Mouse (Mus musculus) ES-CJ7 (cell line): ENCODE measurements around the gene Tnfaip2.

Source experiments
- DNase-seq: peaks from one replicate; pipeline ENCODE4 v3.0.0; 2011; ENCODE audit warnings: low read depth, low spot score

Tnfaip2 gene

DNA sequence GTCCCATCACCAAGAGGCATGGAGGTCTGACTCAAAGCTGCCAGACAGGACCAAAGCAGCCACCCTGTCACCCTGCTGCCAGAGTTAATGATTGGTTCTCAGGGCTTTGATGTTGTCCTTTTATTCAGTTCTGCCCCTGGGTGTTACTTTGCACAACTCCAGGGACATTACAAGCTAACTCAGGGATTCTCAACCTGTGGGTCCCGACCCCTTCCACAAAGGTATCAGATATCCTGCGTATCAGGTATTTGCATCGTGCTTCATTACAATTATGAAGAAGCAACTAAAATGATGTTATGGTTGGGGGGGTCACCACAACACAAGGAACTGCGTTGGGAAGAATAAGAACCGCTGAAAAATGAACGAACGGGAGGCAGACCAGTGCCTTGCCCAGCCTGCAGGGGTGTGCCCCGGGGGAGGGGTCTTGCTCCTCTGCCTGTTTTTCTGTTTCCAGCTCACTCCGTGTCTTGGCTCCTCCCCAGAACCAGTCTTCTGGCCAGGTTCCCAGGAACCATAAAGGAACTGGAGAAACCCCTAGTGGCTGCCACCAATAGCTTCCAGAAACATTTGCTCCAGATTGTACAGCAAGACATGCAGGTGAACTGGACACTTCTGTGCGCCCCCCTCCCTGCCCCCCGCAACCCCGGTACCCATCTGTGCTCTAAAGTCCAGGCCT lies 14.7 kb upstream of the Tnfaip2 start:
- peak; percentile 50 for DNase-seq

- DNase-seq, result no peak
Observed at GRCm38 (mm10) chr12:111428364-111428763, 13.9 kb upstream of the Tnfaip2 start.

GRCm38 (mm10) chr12:111428961-111429911 lies 13.0 kb upstream of the Tnfaip2 start:
- DNase-seq, result peak; percentile 55

GRCm38 (mm10) chr12:111430049-111430867 lies 12.0 kb upstream of the Tnfaip2 start:
- DNase-seq, result peak; percentile 58

DNA sequence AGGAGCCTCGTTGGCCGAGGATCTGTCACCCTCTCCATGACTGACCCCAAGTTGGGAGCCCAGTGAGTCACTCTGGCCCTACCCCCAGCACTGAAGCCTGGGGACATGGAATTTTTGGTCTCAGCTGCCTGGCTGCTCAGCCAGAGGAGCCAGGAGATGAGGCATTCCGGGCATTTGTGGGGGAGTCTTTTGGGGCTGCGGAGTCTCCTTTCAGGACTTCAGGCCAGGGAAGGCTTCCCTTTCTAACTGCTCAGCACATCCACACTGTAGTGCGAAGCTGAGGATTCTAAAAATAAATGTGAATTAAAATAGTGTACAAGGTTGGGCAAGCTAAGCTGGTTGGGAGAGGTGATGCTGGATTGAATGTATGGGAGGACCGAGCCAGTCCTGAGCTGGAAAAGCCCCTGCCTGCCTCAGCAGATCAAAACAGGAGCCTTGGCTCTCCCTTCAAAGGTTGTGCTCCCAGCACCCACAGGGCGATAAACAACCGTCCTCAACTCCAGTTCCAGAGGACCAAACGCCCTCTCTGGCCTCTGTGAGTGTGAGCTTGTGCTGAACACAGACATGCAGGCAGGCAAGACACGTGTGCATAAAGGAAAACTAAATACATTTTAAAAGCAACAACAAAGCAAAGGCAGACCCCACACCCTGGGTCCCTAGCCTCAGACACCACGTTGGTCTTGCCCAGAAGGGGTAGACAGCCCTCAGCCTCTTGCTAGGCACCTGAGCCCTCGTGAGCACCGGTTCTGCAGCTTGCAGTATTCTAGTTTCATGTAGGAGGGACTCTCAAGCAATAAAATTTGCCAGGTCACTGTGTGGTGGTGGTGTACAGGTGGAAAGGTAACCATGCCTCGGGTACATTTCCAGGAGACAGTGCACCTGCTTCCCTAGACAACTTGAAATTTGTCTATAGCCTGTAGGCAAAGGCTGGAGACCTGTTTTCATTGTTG lies 11.1 kb upstream of the Tnfaip2 start:
- no peak for DNase-seq

DNA sequence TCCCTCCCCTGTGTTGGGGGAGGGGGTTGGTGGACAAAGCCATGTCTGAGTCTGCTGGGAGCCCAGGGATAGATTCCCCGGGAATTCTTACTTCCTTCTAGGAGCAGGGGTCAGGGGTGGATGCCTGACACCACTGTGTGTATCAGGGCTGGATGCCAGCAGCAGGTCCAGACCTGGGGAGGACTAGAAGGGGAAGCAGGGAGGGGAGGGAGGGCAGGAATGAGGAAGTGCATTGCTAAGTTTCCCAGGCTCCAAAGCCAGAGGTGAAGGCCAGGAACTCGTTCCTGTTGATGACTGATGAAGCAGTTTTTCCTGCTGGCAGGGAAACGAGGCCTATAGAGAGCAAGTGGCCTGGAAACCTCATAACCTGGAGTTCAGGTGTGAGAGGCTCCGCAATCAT lies 10.2 kb upstream of the Tnfaip2 start:
- no peak for DNase-seq

- DNase-seq, result peak; percentile 57
Observed at GRCm38 (mm10) chr12:111432751-111433331, 9.4 kb upstream of the Tnfaip2 start.

DNA sequence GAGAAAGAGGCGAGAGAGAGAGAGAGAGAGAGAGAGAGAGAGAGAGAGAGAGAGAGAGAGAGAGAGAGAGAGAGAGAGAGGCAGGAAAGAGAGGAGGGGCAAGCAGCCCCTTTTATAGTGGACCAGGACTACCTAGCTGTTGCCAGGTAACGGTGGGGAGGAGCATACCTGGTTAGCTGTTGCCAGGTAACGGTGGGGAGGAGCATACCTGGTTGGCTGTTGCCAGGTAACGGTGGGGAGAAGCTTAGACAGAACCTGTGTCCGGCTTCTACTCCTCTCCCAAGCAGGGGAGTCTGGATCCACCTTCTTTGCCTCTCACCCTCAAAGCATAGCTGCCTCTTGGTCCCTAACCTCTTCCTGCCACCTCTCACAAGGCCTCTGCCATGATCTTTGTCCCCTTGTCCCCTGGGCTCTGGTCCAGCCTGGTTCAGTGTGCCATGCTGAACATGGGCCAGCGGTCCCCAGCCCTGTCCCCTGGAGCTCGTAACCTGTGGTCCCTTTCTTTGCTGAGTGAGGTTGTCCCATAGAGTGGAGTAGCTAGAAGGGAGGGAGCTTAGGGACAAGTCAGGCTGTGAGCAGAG lies 8.0 kb upstream of the Tnfaip2 start:
- DNase-seq, result peak; percentile 59

DNA sequence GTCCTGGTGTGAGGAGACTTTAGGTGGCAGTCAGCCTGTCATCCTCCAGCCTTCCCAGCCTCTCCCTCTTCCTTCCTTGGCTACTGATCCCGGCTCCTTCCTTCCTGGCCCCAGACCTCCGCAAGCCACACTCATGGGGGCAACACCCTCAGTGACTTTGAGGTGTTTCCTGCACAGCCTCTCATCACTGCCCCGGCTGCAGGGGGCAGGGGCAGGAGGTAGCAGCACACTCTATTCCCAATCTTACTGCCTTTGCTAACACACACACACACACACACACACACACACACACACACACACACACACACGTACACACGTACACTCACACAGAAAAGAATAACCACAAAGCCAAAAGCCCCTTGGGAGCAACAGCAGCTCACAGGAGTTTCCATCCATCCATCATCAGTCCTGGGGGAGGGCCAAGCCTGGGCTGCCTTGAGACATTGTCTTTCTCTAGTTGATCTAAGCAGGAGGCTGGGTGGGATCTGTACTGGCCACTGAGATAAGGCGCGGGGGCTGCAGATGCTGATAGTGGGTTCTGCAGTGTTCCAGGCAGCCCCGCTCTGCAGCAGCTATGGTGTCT lies 7.4 kb upstream of the Tnfaip2 start:
- no peak for DNase-seq

DNA sequence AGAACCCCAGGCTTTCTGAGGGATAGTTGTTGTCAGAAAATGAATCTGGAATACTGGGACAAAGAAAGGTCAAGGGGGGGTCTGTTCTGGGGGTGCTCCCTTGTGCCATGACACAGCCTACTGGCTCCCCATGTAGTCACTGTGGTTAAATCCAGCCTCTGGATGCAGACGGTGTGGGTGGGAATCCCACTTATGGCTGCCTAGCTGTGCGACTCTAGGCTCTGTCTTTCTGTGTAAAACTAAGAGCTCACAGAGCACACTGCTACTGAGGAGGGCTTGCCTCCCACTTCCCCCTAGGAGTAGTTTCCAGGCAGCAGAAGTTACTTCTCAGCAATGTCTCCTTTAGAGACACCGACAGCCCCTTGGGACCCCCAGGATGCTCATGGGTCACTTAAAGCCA lies 6.1 kb upstream of the Tnfaip2 start:
- no peak for DNase-seq

- no peak for DNase-seq
Observed at GRCm38 (mm10) chr12:111436640-111437039, 5.6 kb upstream of the Tnfaip2 start.

DNA sequence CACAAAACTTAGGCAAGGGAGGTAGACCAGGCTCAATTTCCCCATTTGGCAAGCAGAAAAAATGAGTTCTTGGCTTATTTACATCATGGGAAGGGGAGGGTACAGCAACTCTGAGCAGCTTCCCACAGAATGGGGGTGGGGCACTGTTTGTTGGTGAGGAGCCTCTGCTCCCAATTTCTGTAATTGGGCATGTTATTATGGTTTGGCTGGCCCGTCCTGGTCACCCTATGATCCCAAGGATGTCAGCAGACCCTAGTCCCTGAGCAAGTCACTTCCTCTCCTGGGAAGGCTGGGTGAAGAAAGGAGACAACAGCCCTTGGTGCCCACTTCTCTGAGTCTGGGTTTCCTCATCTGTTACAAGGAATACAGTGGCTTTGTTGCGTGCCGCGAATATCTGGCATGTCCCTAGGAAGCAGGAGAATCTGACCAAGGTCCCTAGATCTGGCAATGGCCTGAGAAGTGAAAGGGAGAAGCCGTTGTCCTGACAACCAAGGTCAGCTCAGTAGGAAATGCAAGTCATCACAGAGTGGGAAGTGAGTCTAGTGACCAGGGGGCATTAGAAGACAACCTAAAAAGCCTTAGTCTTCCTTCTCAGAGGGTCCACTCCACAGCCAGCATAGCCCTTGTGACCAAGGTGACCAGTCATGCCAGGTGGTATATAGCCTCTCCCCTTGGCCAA lies 4.9 kb upstream of the Tnfaip2 start:
- DNase-seq, result no peak

GRCm38 (mm10) chr12:111438850-111439249 lies 3.4 kb upstream of the Tnfaip2 start:
- DNase-seq, result no peak

GRCm38 (mm10) chr12:111440701-111441373 lies 1.4 kb upstream of the Tnfaip2 start:
- no peak for DNase-seq

DNA sequence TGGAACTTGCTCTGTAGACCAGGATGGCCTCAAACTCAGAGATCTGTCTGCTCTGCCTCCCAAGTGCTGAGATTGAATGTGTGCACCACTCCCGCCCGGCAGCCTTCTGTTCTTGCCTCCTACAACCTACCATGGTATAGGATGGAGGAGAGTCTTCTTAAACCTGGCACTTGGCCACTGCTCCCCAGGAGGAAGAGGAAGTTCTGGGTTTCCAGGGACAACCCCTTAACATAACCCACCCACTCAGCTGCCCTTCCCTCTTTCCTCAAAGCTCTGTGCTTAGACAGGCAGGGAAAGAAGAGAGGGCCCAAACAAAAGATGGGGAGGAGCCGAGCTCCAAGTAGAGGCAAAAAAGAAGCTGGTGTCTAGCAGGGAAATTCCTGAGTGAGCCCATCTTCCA lies 746 bp upstream of the Tnfaip2 start:
- DNase-seq, result no peak

GRCm38 (mm10) chr12:111443011-111443870 lies 972 bp downstream of the Tnfaip2 start:
- DNase-seq, result no peak
